Mouse (Mus musculus): ENCODE measurements at regions not wholly inside any gene's neighbourhood (a gene's known extent, or its start where the extent isn't known, plus 50 kb on each side); places are given as distances from the start of the nearest gene placed in this dataset.

DNA sequence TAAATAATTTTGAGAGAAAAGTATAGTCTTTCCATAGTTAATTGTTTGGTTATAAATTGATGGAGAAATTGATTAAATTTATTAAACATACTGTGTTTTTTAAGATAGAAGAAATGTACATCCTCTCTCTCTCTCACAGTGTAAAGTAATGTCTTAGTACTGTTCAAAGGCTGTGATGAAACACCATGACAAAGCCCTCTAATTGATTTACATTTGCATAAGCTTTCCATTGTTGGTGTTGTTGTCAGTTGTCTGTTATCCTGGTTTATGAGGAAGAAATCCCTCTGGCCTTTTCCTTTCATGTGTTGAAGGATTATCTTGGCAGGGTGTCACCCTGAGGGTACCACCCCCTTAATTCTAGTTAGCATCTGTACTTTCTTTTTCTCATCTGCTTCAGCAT, 207.2 kb upstream of the Dmd start:
- DNase-seq = no peak

DNA sequence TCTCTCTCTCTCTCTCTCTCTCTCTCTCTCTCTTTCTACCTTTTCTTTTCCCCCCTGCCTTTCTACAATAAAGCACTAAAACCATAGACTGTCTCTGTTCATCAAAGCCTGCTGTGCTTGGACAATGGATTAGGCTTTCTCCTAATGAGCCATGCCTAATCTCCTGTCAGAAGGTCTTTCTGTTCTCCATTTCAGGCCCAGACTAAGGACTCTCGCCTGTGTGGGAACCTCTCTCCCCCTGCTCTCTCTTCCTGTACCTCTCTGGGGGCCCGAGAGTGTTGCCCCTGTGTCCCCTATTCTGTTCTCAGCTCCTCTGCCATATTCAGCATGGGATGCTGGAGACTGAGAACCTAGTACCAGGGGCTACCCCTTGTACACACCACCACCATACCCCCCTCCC, 184.5 kb upstream of the Dmd start:
- no peak for DNase-seq
- intact Hi-C loops (cut with DNase I) = no loop called here

More for the DNA sequence above, 207.2 kb upstream of the Dmd start:
- intact Hi-C loops (cut with DNase I) = no loop called here

DNA sequence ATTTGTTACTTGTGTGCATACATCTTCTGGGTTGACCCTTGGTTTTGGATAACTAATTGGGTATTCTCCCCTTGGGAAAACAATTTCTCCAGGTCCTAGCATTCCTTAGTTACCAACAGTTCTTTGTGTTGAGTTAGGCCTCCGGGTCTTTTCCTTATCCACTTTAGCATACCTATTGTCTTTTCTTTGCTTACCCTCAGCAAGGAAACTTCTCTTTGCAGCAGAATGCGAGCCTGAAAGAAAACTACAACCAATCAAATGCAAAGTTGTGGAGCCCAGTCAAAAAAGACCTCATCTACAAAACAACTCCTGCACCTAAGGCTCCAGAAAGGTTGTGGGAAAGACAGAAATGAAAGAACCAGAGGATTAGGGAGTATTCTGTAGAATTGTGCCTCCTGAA, 139.5 kb upstream of the Dmd start:
- intact Hi-C loops (cut with DNase I) = loop anchor here (10.0 kb wide), 1 partner anchor 394 kb away; no protein-coding TSS in a partner anchor
- DNase-seq = no peak

DNA sequence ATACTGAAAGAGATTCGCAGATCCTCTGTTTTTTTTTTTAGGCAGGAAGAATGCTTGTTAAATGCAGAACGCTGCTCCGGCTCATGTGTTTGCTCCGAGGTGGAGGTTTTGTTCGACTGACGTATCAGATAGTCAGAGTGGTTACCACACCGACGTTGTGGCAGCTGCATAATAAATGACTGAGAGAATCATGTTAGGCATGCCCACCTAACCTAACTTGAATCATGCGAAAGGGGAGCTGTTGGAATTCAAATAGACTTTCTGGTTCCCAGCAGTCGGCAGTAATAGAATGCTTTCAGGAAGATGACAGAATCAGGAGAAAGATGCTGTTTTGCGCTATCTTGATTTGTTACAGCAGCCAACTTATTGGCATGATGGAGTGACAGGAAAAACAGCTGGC, 134.1 kb upstream of the Dmd start:
- DNase-seq = no peak
- intact Hi-C loops (cut with DNase I) = no loop called here

DNA sequence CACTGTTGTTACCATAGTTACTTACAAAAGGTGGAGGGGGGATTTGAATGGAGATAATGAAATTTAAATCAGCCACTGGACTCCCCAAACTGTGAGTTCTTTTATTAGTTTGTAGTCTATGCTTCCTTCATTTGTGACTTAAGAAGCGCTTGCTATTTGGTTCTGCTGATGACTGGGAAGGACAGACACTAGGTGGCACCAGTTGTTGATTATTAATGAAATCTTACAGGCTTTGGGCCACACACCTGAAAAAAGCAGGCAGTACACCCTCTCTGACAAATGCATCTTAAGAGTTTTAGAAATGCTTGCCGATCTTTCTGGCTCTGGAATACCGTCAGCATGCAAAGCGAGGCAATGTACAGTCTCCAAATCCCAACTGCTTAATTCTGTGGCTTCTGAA, 131.6 kb upstream of the Dmd start:
- intact Hi-C loops (cut with DNase I) = no loop called here
- DNase-seq = peak; percentile 13 to 18

DNA sequence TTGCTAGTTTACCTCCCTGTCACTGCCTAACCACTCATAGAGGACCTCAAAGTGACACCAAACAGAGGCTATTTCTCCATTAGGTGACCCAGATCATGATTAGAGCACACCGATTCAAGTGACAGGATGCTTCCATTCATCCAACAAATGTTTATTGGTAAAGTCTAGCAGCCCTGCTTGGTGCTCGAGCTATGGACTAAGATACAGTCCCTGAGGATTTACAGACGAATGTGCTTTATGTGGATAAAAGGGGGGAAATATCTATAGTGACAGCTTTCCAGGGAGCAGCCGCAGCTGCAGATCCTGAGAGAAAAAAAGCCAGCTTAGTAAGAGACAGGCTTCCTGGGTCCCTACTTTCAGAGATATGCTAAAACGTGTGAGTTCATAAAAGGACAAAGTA, 125.1 kb upstream of the Dmd start:
- intact Hi-C loops (cut with DNase I) = no loop called here
- no peak for DNase-seq

DNA sequence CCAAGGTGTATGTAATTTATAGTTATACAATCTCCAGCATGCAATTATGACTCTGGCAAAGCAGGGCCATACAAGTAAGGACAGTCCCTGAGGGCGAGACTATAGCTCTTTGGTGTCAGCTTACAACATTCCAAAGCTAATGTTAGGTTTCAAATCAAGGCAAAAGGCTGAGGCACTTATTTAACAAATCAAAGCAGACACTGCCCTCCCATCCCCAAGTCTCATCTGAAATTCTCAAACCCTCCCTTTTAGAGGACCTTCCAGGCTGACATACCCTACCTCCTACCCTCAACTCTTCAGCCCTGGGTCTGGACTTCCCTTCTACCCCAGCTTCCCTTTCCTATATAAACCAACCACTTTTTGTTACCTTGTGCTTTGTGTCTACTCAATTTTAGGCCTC, 82.6 kb upstream of the Dmd start:
- intact Hi-C loops (cut with DNase I) = no loop called here
- no peak for DNase-seq

Data from heart, postnatal 10 days (tissue).